Mouse (Mus musculus): ENCODE results near the gene Mbd3.

The Mbd3 gene

GRCm38 (mm10) chr10:80403044-80403692, 3.8 kb upstream of the Mbd3 start:
- in situ Hi-C loops (cut with MboI; ENCODE audit: low pct_unique_long_range_greater_than_20kb in 1 of 2, low sequenced_read_pairs in 2 of 2, unreplicated experiment in 1 of 2) = no loop called here

DNA sequence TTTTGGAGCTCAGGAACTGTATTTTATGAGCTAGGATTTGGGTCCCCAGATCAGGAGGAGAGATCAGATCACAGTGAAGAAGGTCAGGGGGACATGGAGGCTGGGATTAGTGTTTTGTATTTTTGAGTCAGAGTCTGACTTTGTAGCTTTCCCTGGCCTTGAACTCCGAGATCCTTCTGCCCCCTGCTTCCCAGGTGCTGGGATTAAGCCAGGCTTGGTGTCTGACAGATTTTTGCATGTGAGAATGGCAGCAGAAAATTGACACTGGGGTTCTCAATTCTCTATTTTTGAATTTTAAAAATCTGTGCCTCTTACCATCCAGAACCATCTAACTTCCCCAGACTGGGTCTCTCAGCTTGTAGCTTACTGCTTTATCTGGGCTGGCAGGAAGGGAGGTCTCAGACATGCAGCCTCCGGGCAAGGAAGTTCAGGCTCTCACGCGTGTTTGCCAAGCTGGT, 1.4 kb upstream of the Mbd3 start:
- in situ Hi-C loops (cut with MboI; ENCODE audit: low pct_unique_long_range_greater_than_20kb in 1 of 2, low sequenced_read_pairs in 2 of 2, unreplicated experiment in 1 of 2) = no loop called here

- in situ Hi-C loops (cut with MboI; ENCODE audit: low pct_unique_long_range_greater_than_20kb in 1 of 2, low sequenced_read_pairs in 2 of 2, unreplicated experiment in 1 of 2) = no loop called here
Observed at GRCm38 (mm10) chr10:80399973-80400703, 788 bp upstream of the Mbd3 start.

DNA sequence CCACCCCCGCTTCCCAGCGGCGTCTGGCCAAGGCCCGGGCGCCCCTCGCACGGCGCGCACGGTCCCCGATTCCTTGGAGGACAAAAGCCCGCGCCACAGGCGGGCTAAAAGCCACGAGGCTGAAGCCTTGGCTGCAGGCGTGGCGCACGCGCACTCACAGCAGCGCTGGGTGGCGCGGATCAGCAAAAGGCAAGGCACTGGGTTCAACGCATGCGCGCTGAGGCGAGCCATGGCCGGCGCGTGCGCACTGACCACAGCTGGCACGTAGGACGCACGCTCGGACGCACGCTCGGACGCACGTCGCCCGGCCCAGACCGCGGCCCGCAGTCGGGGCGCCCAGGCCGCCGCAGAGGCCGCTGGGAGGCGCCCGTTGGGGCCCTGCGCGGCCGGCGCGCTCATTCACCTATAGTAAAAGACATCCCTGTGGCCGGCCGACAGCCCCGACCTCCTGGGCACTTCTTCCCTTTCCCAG, 595 bp downstream of the Mbd3 start:
- in situ Hi-C loops (cut with MboI; ENCODE audit: low pct_unique_long_range_greater_than_20kb in 1 of 2, low sequenced_read_pairs in 2 of 2, unreplicated experiment in 1 of 2) = no loop called here

GRCm38 (mm10) chr10:80398174-80398535, 1.2 kb downstream of the Mbd3 start:
- in situ Hi-C loops (cut with MboI; ENCODE audit: low pct_unique_long_range_greater_than_20kb in 1 of 2, low sequenced_read_pairs in 2 of 2, unreplicated experiment in 1 of 2) = no loop called here

DNA sequence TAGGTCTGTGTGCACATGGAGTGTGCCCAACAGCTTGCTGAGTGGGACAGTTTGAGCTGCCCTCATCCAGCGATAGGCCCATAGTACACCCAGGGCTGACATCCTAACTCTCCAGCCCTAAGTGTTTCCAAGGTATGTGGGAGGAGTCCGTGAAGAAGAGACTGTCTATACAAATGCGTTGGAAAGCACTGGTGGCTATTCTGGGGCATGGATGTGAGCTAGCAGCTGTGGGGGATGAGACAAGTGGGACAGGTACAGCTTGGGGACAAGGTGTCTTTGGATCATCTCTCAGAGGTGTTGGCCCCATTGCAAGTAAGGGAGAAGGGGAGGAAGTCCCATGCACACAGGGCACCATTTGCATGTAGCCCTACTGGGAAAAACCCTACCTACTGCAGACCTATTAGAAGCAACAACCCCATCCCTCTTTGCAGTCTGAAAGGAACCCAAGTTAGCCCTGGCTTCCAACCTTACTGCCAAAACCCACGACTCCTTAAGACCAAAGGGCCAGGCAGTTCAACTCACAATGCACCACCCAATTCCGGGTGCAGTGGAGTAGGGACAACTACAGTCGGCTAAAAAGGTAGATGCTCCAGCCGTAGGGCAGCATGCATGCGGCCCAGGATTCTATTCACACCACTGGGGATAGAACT, 1.7 kb downstream of the Mbd3 start:
- in situ Hi-C loops (cut with MboI; ENCODE audit: low pct_unique_long_range_greater_than_20kb in 1 of 2, low sequenced_read_pairs in 2 of 2, unreplicated experiment in 1 of 2) = no loop called here

GRCm38 (mm10) chr10:80396822-80397523, 2.4 kb downstream of the Mbd3 start:
- in situ Hi-C loops (cut with MboI; ENCODE audit: low pct_unique_long_range_greater_than_20kb in 1 of 2, low sequenced_read_pairs in 2 of 2, unreplicated experiment in 1 of 2) = no loop called here

DNA sequence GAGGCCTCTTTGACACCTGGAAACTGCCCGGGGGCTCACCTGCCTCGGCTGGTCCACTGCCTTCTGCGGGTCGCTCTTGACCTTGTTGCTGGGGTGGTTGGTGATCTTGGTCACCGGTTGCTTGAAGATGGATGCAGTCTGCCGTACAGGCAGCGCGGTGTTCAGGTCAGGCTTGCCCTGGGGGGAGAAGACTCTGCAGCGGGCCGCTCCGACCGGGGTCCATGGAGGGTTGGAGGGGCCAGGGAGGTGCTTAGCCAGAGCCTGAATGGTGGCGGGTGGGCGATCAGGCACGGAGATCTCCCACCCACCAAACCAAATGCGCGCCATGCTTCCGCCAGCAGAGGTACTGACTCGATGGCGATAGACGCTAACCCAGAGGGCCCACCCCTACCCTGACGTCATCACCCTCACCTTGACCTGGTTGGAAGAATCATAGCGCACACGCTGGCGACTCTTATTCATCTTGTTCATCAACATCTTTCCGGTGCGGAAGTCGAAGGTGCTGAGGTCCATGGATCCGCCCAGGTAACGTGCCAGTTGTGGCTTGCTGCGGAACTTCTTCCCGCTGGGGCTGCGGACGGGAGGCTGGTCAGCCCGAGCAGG, 4.2 kb downstream of the Mbd3 start:
- in situ Hi-C loops (cut with MboI; ENCODE audit: low pct_unique_long_range_greater_than_20kb in 1 of 2, low sequenced_read_pairs in 2 of 2, unreplicated experiment in 1 of 2) = no loop called here

- in situ Hi-C loops (cut with MboI; ENCODE audit: low pct_unique_long_range_greater_than_20kb in 1 of 2, low sequenced_read_pairs in 2 of 2, unreplicated experiment in 1 of 2) = no loop called here
Observed at GRCm38 (mm10) chr10:80392687-80393086, 6.7 kb downstream of the Mbd3 start.

- in situ Hi-C loops (cut with MboI; ENCODE audit: low pct_unique_long_range_greater_than_20kb in 1 of 2, low sequenced_read_pairs in 2 of 2, unreplicated experiment in 1 of 2) = no loop called here
Observed at GRCm38 (mm10) chr10:80390697-80391096, 8.7 kb downstream of the Mbd3 start.

DNA sequence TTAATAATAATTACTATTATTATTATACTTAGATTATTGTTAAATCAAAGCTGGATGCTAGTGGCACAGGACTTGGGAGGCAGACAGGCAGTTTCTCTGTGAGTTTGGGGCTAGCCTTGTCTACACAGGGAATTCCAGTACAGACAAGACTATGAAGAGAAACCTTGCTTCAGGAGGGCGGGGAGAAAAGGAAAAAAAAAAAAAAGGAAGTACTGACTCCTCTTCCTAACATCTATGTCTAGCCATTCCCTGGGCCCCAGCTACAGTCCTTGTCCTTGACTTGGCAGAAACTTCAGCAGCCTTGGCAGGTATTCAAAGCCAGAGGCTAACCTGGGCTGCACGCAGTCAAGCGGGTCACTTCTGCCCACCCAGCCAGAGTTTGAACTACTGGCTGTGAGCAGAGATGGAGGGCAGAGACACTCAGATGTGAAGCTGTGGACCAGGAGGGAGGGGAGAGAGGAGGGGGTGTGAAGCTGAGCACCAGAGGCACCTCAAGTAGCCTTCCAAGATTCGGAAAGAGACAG, 10.1 kb downstream of the Mbd3 start:
- in situ Hi-C loops (cut with MboI; ENCODE audit: low pct_unique_long_range_greater_than_20kb in 1 of 2, low sequenced_read_pairs in 2 of 2, unreplicated experiment in 1 of 2) = no loop called here

DNA sequence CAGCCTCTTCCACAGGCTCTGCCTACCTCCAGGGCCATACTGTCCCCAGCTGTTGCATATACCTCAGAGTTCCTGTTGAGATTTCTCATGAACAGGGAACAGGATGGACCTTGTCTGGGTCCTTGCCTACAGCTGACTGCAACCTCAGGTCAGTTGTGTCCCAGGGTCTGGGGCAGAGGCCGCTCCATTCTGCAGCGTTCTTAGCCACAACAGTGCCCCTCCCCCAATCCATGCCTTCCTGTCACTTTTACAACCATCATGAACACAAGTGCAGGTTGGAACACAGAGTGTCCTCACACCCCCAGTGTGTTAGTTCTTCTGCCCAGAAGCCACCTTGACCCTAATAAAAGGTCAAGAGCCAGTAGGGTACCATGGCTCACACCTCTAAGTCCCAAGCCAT, 10.6 kb downstream of the Mbd3 start:
- in situ Hi-C loops (cut with MboI; ENCODE audit: low pct_unique_long_range_greater_than_20kb in 1 of 2, low sequenced_read_pairs in 2 of 2, unreplicated experiment in 1 of 2) = no loop called here

DNA sequence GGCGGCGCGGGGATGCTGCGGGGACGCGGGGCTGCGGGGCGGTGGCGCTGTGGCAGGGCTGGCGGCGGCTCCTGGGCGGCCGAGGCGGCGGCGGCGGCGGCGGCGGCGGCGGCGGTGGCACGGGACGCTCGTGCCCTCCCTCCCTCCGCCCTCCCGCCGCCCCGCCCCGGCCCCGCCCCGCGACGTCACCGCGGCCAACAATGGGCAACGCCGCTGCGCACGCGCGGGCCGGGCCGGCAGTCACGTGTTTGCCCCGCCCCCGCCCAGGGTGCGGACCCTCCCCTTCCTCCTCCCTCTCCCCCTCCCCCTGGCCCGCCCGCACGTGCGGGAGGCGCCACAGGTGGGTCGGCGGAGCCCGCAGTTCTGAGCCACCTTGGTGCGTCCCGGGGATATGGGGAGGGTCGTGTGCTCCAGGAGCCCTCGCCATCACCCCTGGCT, 11.8 kb downstream of the Mbd3 start, which contains the start of gene Mex3d:
Mex3d (minus strand) TSS at position 138 of the 438 bp plus-strand sequence.
- in situ Hi-C loops (cut with MboI; ENCODE audit: low pct_unique_long_range_greater_than_20kb in 1 of 2, low sequenced_read_pairs in 2 of 2, unreplicated experiment in 1 of 2) = no loop called here

DNA sequence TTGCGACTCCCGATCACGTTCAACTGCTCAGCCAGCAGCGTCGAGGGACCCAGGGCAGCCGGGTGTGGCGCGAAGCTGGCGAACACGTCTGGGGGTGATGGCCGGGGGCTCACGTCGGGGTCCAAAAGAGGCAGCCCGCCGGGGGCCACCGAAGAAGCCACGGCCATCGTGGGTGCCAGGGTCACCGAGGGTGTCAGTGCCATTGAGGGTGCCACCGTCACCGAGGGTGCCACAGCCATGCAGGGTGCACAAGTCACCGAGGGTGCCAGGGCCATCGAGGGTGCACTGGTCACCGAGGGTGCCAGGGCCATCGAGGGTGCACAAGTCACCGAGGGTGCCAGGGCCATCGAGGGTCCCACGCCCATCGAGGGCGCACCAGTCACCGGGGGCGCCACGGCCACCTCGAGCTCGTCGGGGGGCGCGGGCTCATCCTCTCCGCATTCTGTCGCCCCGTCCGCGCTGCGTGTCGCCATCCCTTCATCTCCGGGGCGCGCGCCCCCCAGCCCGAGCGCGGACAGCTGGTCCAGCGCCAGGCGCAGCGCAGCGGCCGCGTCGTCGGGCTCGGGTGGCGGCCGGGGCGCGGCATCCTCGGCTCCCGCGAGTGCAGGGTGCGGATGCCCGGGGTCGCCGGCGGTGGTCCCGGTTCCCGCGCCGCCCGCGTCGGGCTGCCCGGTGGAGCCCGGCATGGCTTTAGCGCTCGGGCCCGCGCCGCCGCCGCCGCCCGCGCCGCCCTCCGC, 12.4 kb downstream of the Mbd3 start:
- in situ Hi-C loops (cut with MboI; ENCODE audit: low pct_unique_long_range_greater_than_20kb in 1 of 2, low sequenced_read_pairs in 2 of 2, unreplicated experiment in 1 of 2) = no loop called here

DNA sequence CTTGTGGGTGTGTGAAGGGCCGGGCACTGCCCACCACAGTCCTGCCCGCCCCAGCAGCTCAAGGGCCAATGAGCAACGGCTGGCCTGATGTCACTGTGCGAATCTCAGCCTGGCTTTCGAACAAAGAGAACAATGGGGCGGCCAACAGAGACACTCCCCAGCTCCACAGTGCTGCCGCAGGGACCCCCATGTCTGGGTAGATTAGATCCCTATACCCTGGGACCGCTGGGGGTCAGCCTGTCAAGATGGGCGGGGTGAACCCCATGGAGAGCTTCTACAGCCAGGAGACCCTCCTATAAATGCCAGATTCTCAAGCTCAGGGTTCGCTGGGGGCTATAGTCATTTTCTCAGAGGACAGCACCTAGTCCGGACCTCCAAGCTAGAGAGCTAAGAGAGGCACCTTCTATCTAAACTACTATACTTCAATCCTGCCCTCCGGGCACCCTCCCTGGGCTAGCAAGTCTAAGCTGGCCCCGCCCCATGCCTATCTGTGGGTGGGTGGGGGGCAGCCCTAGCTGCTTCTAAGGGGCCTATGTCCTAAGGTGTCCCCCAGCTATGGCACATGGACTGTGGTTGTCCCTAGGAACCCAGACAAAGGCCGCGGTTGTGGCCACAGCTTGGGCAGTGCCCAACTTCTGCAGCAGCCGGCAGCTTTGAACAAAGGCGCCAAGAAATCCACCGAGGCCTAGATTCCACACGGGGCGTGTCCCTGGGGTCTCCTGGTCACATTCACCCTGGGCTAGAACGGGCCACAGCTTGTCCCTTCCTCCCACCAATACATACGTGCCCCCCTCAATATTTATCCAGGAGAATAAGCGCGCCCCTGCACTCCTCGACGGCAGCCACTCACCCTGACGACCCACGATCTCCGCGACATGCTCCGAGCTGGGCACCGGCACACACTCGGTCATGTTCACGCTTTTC, 13.3 kb downstream of the Mbd3 start:
- in situ Hi-C loops (cut with MboI; ENCODE audit: low pct_unique_long_range_greater_than_20kb in 1 of 2, low sequenced_read_pairs in 2 of 2, unreplicated experiment in 1 of 2) = no loop called here

DNA sequence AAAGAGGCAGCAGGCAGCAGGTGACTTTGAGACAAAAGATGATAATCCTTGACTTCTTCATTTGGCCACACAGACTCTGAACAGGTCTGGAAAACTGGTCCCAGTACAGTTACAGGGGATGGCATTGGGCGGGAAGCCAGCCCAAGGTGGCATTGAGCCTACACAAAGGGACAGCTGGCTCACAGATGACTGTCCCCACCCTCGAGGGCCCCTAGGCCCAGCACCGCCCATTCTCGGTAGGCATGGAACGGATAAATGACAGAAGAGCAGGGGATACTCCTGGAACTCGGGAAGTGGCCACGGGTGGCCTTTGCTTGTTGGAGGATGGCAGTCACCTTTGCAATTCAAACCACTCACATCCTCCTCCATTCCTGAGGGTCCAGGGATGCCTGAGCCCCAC, 14.0 kb downstream of the Mbd3 start:
- in situ Hi-C loops (cut with MboI; ENCODE audit: low pct_unique_long_range_greater_than_20kb in 1 of 2, low sequenced_read_pairs in 2 of 2, unreplicated experiment in 1 of 2) = no loop called here

GRCm38 (mm10) chr10:80384709-80385108, 14.6 kb downstream of the Mbd3 start:
- in situ Hi-C loops (cut with MboI; ENCODE audit: low pct_unique_long_range_greater_than_20kb in 1 of 2, low sequenced_read_pairs in 2 of 2, unreplicated experiment in 1 of 2) = no loop called here

Data from mouse embryonic stem cell (cell line).